Mouse (Mus musculus) embryonic fibroblast, embryonic 13.5 days (primary cell): ENCODE results near the gene Kalrn.

ENCODE experiments used
- CTCF ChIP-seq: IDR thresholded peaks from 2 replicates; pipeline ENCODE4 v1.5.1; 2011; ENCODE audit warnings: mild to moderate bottlenecking, control low read depth, low read length, moderate library complexity, borderline replicate concordance; ENCODE audit not compliant: insufficient read depth
- POLR2A ChIP-seq: IDR thresholded peaks from 2 replicates; pipeline ENCODE4 v1.6.1; 2011; ENCODE audit warnings: low read depth, mild to moderate bottlenecking, control low read depth, low read length, moderate library complexity

DNA sequence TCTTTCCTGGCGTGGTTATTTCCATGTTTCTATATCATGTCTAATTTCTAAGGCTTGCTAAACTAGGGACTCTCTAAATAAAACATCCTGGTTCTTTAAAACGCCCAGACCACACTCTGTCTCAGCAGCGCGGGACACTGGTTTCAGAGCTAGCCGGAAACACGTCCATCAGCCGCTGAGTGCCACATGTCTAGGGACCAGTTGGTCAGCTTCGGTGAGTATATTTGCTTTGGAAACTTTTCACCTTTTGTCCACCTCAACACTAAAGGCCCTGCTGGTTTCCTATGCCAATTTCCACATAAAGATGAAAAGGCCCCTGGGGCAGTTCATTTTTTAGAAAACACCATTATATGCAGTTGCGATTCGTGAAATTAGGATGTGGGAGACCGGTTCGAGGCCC, 524.0 kb downstream of the Kalrn start:
- TF ChIP-seq POLR2A = no peak
- no peak for TF ChIP-seq CTCF
